Mouse (Mus musculus) liver, postnatal 0 days (tissue): ENCODE data around the gene Srms.

Experiments used
- CTCF ChIP-seq: sonication (generic); IDR thresholded peaks from 2 replicates; pipeline ENCODE4 v1.5.1; 2016; ENCODE audit warnings: antibody characterized with exemption, low read depth
- EP300 ChIP-seq: IDR thresholded peaks from 2 replicates; pipeline ENCODE4 v1.6.1; 2016; ENCODE audit warnings: antibody characterized with exemption, low read depth, mild to moderate bottlenecking

- TF ChIP-seq CTCF (no peak), EP300 (no peak)
Observed at GRCm38 (mm10) chr2:181237251-181238014, 24.4 kb upstream of the Srms start.
